Mouse (Mus musculus) kidney, embryonic 14.5 days (tissue): ENCODE measurements at regions not wholly inside any gene's neighbourhood (a gene's known extent, or its start where the extent isn't known, plus 50 kb on each side); places are given as distances from the start of the nearest gene placed in this dataset.

Experiments
- ATAC-seq: fragments of 200-750 bp; cut with Nextera tagmentation; 2 replicates; pipeline ENCODE4 v1.8.0; 2017; ENCODE audit warnings: moderate number of reproducible peaks, mild to moderate bottlenecking, moderate TSS enrichment, moderate library complexity; ENCODE audit not compliant: low FRiP score, low TSS enrichment
- H3K27ac ChIP-seq: fragments of 300-500 bp; sonication (generic); 2 replicates; pipeline ENCODE4 v1.5.1; 2014; ENCODE audit warnings: low read depth, mild to moderate bottlenecking, low read length, moderate library complexity, mixed read lengths
- H3K27me3 ChIP-seq: fragments of 300-500 bp; sonication (generic); 2 replicates; pipeline ENCODE4 v1.6.1; 2014; ENCODE audit warnings: mild to moderate bottlenecking, low read length; ENCODE audit not compliant: control insufficient read depth, insufficient read depth
- H3K36me3 ChIP-seq: fragments of 300-500 bp; sonication (generic); 2 replicates; pipeline ENCODE4 v1.6.1; 2014; ENCODE audit warnings: low read length, mixed read lengths; ENCODE audit not compliant: control insufficient read depth, insufficient read depth
- H3K4me1 ChIP-seq: fragments of 300-500 bp; sonication (generic); 2 replicates; pipeline ENCODE4 v1.6.1; 2014; ENCODE audit warnings: low read length, mixed read lengths; ENCODE audit not compliant: control insufficient read depth, insufficient read depth
- H3K4me2 ChIP-seq: fragments of 300-500 bp; sonication (generic); replicated peaks from 2 replicates; pipeline ENCODE4 v1.6.1; 2014; ENCODE audit warnings: low read depth, mild to moderate bottlenecking, low read length
- H3K4me3 ChIP-seq: fragments of 300-500 bp; sonication (generic); 2 replicates; pipeline ENCODE4 v1.5.1; 2014; ENCODE audit warnings: mild to moderate bottlenecking, low read length
- H3K9ac ChIP-seq: fragments of 300-500 bp; sonication (generic); 2 replicates; pipeline ENCODE4 v1.6.1; 2014; ENCODE audit warnings: low read depth, mild to moderate bottlenecking, low read length, moderate library complexity
- H3K9me3 ChIP-seq: fragments of 300-500 bp; sonication (generic); 2 replicates; pipeline ENCODE4 v1.6.1; 2016; ENCODE audit warnings: low read length; ENCODE audit not compliant: control insufficient read depth
- WGBS: fragments of 180-500 bp; shearing (Covaris S2); extraction: QIAGEN DNeasy Blood & Tissue Kit; methylation state at CpG from one replicate; pipeline ENCODE4 v1.1.7; 2014; 5-methylcytosine and 5-hydroxymethylcytosine counted together

DNA sequence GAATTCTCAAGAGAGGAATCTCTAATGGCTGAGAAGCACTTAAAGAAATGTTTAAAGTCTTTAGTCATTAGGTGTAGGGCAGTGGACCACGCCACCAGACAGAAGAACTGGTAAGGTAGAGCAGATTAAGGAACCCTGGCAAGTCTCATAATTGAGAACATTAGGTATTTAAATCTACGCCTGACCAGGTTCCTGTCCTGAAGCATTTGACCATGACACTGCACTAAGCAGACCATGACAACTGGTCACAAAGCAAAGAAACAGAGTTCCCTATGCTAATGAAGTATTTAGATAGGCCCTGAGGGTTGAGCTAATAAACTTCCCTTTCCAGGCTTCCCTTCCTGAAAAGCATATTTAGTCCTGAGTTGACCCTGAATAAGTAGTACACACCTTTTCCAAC, 562.3 kb downstream of the Cdh11 start:
- no peak overlapping the region for H3K27ac ChIP-seq
- 69% methylated on average over 2 of the region's 2 CpGs for WGBS
- H3K4me3 ChIP-seq, result no peak overlapping the region
- no peaks in the 10 kb centered on the region for H3K4me1 ChIP-seq
- H3K4me2 ChIP-seq, result no peak overlapping the region
- H3K9ac ChIP-seq, result no peak overlapping the region
- H3K9me3 ChIP-seq, result no peaks in the 10 kb centered on the region
- no peak; the same call in 1 of the 2 replicates for ATAC-seq
- H3K36me3 ChIP-seq, result no peaks in the 10 kb centered on the region
- H3K27me3 ChIP-seq, result no peaks in the 10 kb centered on the region

DNA sequence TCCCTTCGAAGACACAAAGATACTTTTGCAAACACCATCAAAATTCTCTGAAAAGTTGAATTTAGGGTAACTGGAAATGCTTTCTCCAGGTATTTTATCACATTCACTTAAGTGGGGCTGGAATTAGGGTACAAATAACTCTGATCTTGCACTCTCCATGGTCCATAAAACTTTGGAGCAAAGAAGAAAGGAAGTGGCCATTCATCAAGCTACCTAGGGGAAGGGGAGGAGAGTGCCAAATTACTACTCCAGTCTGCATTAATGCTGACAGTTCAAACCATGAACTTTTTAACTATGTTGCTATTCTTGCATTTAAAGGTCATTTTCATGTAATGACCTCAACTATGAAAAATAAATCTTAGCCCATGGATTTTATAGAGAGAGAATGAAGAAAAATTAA, 579.8 kb downstream of the Cdh11 start:
- Histone ChIP-seq H3K4me3 (no peak overlapping the region), H3K27me3 (no peaks in the 10 kb centered on the region), H3K36me3 (no peaks in the 10 kb centered on the region), H3K27ac (no peak overlapping the region), H3K4me1 (no peaks in the 10 kb centered on the region), H3K9ac (no peak overlapping the region), H3K4me2 (no peak overlapping the region), H3K9me3 (0 out of 2 replicates have a peak, but pooled peaks cover 2% of the 10 kb centered on the region)
- 64% methylated on average over 1 of the region's 1 CpGs for WGBS
- no peak for ATAC-seq

- no peaks in the 10 kb centered on the region for H3K36me3 ChIP-seq
- H3K9me3 ChIP-seq, result no peaks in the 10 kb centered on the region
- 79% methylated on average over 2 of the region's 2 CpGs for WGBS
- no peak overlapping the region for H3K4me3 ChIP-seq
- no peak overlapping the region for H3K27ac ChIP-seq
- H3K4me2 ChIP-seq, result no peak overlapping the region
- no peaks in the 10 kb centered on the region for H3K27me3 ChIP-seq
- H3K9ac ChIP-seq, result no peak overlapping the region
- ATAC-seq, result no peak
- no peaks in the 10 kb centered on the region for H3K4me1 ChIP-seq
These were observed 625.8 kb downstream of the Cdh11 start for GRCm38 (mm10) chr8:102159541-102160197.

DNA sequence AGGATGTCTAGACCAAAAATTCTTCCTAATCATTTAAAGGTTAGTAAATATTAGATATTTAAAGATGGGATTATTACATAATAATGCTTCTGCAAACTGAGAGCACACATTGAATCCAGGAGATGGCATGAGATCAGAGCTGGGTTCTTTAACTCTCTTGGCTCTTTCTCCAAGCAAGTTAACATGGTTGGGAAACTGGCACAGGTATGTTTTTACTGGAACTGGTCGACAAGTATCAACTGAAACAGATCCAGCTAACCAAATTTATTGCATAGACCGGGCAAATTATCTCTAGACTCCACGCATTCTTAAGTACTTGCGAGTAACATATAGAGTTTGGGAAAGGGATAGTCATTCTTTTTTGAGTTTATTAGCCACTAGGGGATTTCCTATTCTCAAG, 666.8 kb downstream of the Cdh11 start:
- H3K4me3 ChIP-seq, result no peak overlapping the region
- no peak for ATAC-seq
- no peaks in the 10 kb centered on the region for H3K4me1 ChIP-seq
- 84% methylated on average over 4 of the region's 4 CpGs for WGBS
- no peak overlapping the region for H3K9ac ChIP-seq
- H3K36me3 ChIP-seq, result no peaks in the 10 kb centered on the region
- no peak overlapping the region for H3K27ac ChIP-seq
- no peaks in the 10 kb centered on the region for H3K9me3 ChIP-seq
- H3K27me3 ChIP-seq, result no peaks in the 10 kb centered on the region
- H3K4me2 ChIP-seq, result no peak overlapping the region

DNA sequence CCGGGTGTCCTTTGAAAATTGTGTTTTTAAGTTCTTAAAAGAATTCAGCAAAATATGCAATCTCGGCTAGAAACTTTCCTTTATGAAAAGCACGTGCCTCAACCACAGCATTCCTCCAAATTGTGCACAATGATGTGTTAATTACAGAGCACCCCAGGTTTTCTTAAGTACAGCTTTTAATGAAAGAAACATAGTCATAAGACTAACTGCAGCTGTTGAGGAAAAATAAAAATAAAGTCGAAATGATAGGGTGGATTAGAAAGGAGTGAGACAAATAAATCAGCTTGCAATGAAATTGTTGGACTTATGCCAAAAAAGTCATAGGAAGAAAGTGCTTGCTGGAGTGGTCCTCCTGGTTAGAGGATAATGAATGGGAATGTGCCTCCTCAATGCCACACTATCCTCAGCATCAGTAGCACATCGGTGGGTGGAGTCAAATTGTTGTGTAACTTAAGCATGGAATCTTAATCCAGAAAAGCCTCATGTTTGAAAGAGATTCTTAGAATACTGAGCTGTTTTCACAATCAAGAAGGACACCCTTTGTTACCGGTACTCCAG, 668.5 kb downstream of the Cdh11 start:
- Histone ChIP-seq H3K4me1 (no peaks in the 10 kb centered on the region), H3K36me3 (no peaks in the 10 kb centered on the region), H3K27me3 (no peaks in the 10 kb centered on the region), H3K4me3 (no peak overlapping the region), H3K9me3 (no peaks in the 10 kb centered on the region), H3K27ac (no peak overlapping the region), H3K9ac (no peak overlapping the region), H3K4me2 (no peak overlapping the region)
- ATAC-seq, result no peak
- 62% methylated on average over 6 of the region's 6 CpGs for WGBS

GRCm38 (mm10) chr8:102103773-102104172, 681.7 kb downstream of the Cdh11 start:
- Histone ChIP-seq H3K9me3 (no peaks in the 10 kb centered on the region), H3K4me3 (no peak overlapping the region), H3K27ac (no peak overlapping the region), H3K4me1 (peaks cover 4% of the 10 kb centered on the region; the same call in 1 of the 2 replicates), H3K36me3 (no peaks in the 10 kb centered on the region), H3K27me3 (no peaks in the 10 kb centered on the region), H3K4me2 (no peak overlapping the region), H3K9ac (no peak overlapping the region)
- ATAC-seq, result peak; percentile 66; the same call in 1 of the 2 replicates
- 45% methylated on average over 7 of the region's 7 CpGs for WGBS

DNA sequence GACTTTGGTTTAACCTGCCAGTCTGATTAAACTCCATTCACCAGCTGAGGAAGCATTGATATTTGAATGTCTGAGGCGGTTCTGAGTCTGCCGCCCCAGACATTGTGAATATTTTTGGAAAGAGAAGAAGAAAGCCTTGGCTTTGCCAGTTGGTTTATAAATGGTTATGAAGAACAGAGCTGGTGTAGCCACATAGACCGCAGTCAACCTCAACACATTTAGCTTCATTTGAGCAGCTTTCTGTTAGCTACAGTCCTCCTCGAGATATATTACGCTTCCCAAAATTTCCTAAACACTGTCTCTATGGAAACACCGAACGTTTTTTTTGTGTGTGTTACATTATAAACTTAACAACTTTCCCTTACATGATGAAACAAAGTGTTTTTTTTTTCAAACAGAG, 688.7 kb downstream of the Cdh11 start:
- WGBS, result 88% methylated on average over 7 of the region's 7 CpGs
- Histone ChIP-seq H3K9me3 (no peaks in the 10 kb centered on the region), H3K9ac (no peak overlapping the region), H3K4me2 (no peak overlapping the region), H3K27ac (no peak overlapping the region), H3K27me3 (no peaks in the 10 kb centered on the region), H3K36me3 (no peaks in the 10 kb centered on the region), H3K4me1 (no peaks in the 10 kb centered on the region), H3K4me3 (no peak overlapping the region)
- ATAC-seq, result no peak

GRCm38 (mm10) chr8:102085927-102086326, 699.5 kb downstream of the Cdh11 start:
- ATAC-seq, result no peak
- no peaks in the 10 kb centered on the region for H3K9me3 ChIP-seq
- H3K4me1 ChIP-seq, result no peaks in the 10 kb centered on the region
- H3K36me3 ChIP-seq, result no peaks in the 10 kb centered on the region
- no peaks in the 10 kb centered on the region for H3K27me3 ChIP-seq
- no peak overlapping the region for H3K27ac ChIP-seq
- no peak overlapping the region for H3K4me2 ChIP-seq
- H3K9ac ChIP-seq, result no peak overlapping the region
- no peak overlapping the region for H3K4me3 ChIP-seq
- WGBS, result 90% methylated on average over 4 of the region's 4 CpGs

- no peak for ATAC-seq
- H3K9me3 ChIP-seq, result no peaks in the 10 kb centered on the region
- WGBS, result 76% methylated on average over 1 of the region's 1 CpGs
These were observed 709.8 kb downstream of the Cdh11 start for GRCm38 (mm10) chr8:102075611-102076010.

More at GRCm38 (mm10) chr8:102075611-102076010, 709.8 kb downstream of the Cdh11 start:
- H3K36me3 ChIP-seq, result no peaks in the 10 kb centered on the region
- no peak overlapping the region for H3K4me3 ChIP-seq
- H3K27me3 ChIP-seq, result no peaks in the 10 kb centered on the region
- no peak overlapping the region for H3K4me2 ChIP-seq
- H3K9ac ChIP-seq, result no peak overlapping the region
- H3K27ac ChIP-seq, result no peak overlapping the region
- H3K4me1 ChIP-seq, result no peaks in the 10 kb centered on the region
